Mouse (Mus musculus): ENCODE data around the gene Sdk2. TPM values are rescaled to one million over a fixed set of nuclear protein-coding genes. Genes with fewer than 3 reads are reported as not detected.

Gene Sdk2
- polyA plus RNA-seq (2016; fragmentation: Nextera tagmentation; extraction: Ambion mirVana) = 0.87 and 1.5 TPM in 2 replicates

DNA sequence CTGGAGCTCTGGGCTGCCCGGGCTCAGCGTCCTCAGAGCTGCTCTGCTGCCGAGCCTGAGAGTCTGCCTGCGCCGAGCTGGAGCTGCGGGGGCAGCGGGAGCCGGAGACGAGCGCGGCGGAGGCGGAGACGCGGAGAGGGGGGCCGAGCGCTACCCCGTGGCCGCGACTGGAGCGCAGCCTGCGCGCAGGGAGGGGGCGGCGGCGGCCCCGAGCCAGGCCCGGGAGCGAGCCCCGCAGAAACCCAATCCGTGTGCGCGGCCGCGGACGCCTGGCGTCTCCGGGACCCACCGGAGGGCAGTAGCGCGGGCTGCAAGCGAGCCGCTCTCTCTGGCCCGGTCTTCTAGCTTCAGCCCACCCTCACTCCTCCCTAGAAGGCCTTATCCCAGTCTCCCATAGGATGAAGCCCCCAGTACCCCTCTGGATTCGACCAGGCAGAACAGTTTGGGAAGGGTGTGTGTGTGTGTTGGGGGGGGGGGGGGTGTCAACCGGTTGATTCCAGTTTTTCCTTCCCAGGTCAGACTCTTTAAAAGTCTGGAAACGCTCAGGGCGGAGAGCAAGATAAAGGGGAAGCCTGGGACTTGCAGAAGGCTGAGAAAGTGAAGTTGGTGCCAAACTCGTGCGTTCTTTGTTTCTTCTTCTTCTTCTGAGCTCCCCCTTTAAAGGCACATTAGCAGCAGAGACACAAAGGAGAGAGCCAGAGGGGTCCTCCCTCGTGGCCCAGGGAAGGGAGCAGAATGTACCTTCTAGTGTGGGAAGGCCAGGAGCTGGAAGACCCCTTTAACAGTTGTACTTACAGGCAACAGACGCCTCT is at the start of gene Sdk2:
Gene Sdk2, minus strand, starts transcription at position 96 of the 812 bp plus-strand sequence.
- Histone ChIP-seq H3K9me3 (no peaks in the 10 kb centered on the region), H3K4me1 (peaks cover 68% of the 10 kb centered on the region), H3K27ac (peak within 1 kb of the TSS; percentile 87), H3K27me3 (ENCODE audit: poor library complexity, severe bottlenecking) (peaks cover 97% of the 10 kb centered on the region), H3K36me3 (replicated peaks) (no peaks in the 10 kb centered on the region), H3K4me3 (peak within 1 kb of the TSS; percentile 77)
- peak; percentile 63 for DNase-seq (ENCODE audit: extremely low spot score, low spot score)
- under 1% methylated on average over 50 of the region's 52 CpGs for WGBS

GRCm38 (mm10) chr11:114115077-114115476 is 48.2 kb upstream of the Sdk2 start:
- DNase-seq (ENCODE audit: extremely low spot score, low spot score) = no peak
- Histone ChIP-seq H3K4me1 (peaks cover 35% of the 10 kb centered on the region), H3K9me3 (no peaks in the 10 kb centered on the region), H3K4me3 (no peak overlapping the region), H3K27me3 (ENCODE audit: poor library complexity, severe bottlenecking) (peaks cover 21% of the 10 kb centered on the region), H3K36me3 (replicated peaks) (no peaks in the 10 kb centered on the region), H3K27ac (no peak overlapping the region)
- 84% methylated on average over 13 of the region's 13 CpGs for WGBS

GRCm38 (mm10) chr11:114114674-114115073 is 47.8 kb upstream of the Sdk2 start:
- Histone ChIP-seq H3K27ac (no peak overlapping the region), H3K4me3 (no peak overlapping the region), H3K9me3 (no peaks in the 10 kb centered on the region), H3K27me3 (ENCODE audit: poor library complexity, severe bottlenecking) (peaks cover 21% of the 10 kb centered on the region), H3K36me3 (replicated peaks) (no peaks in the 10 kb centered on the region), H3K4me1 (peaks cover 34% of the 10 kb centered on the region)
- no peak for DNase-seq (ENCODE audit: extremely low spot score, low spot score)
- 85% methylated on average over 12 of the region's 12 CpGs for WGBS

DNA sequence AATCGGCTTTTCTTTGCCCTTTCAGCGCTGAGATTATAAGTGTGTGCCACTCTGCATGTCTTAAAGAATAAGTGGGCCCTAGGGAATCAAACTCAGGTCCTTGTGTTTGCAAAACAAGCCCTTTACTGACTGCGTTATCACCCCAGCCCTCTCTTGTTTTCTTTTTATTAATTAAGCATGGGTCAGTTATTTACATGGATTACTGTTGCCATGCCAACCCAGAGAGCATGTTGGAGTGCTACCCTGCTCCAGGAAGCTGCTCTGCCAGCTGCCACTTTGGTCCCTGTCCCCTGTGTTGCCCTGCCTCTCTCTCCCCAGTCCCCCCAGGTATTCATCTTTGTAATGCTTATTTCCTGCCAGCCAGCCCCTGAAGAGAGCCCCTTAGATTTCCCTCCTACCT is 44.0 kb upstream of the Sdk2 start:
- 39% methylated on average over 3 of the region's 3 CpGs for WGBS
- Histone ChIP-seq H3K4me1 (peaks cover 18% of the 10 kb centered on the region), H3K9me3 (no peaks in the 10 kb centered on the region), H3K27ac (no peak overlapping the region), H3K36me3 (replicated peaks) (no peaks in the 10 kb centered on the region), H3K4me3 (no peak overlapping the region), H3K27me3 (ENCODE audit: poor library complexity, severe bottlenecking) (peaks cover 28% of the 10 kb centered on the region)
- DNase-seq (ENCODE audit: extremely low spot score, low spot score) = no peak

- no peak overlapping the region for H3K27ac ChIP-seq
- no peaks in the 10 kb centered on the region for H3K27me3 ChIP-seq (ENCODE audit: poor library complexity, severe bottlenecking)
- no peak for DNase-seq (ENCODE audit: extremely low spot score, low spot score)
- H3K4me1 ChIP-seq = 0 out of 2 replicates have a peak, but pooled peaks cover 5% of the 10 kb centered on the region
- H3K36me3 ChIP-seq (replicated peaks) = no peaks in the 10 kb centered on the region
- H3K4me3 ChIP-seq = no peak overlapping the region
- 80% methylated on average over 7 of the region's 7 CpGs for WGBS
- no peaks in the 10 kb centered on the region for H3K9me3 ChIP-seq
These were observed 26.8 kb upstream of the Sdk2 start for GRCm38 (mm10) chr11:114093636-114094035.

- Histone ChIP-seq H3K9me3 (no peaks in the 10 kb centered on the region), H3K4me1 (0 out of 2 replicates have a peak, but pooled peaks cover 5% of the 10 kb centered on the region), H3K27me3 (ENCODE audit: poor library complexity, severe bottlenecking) (no peaks in the 10 kb centered on the region), H3K36me3 (replicated peaks) (no peaks in the 10 kb centered on the region), H3K27ac (no peak overlapping the region), H3K4me3 (no peak overlapping the region)
- no peak for DNase-seq (ENCODE audit: extremely low spot score, low spot score)
- 74% methylated on average over 7 of the region's 7 CpGs for WGBS
These were observed 26.3 kb upstream of the Sdk2 start for GRCm38 (mm10) chr11:114093175-114093574.

GRCm38 (mm10) chr11:114080606-114081005 is 13.8 kb upstream of the Sdk2 start:
- no peak for DNase-seq (ENCODE audit: extremely low spot score, low spot score)
- Histone ChIP-seq H3K36me3 (replicated peaks) (no peaks in the 10 kb centered on the region), H3K4me1 (no peaks in the 10 kb centered on the region), H3K9me3 (peaks cover 11% of the 10 kb centered on the region; the same call in 1 of the 2 replicates), H3K27ac (no peak overlapping the region), H3K4me3 (no peak overlapping the region), H3K27me3 (ENCODE audit: poor library complexity, severe bottlenecking) (no peaks in the 10 kb centered on the region)
- 90% methylated on average over 9 of the region's 9 CpGs for WGBS

- peaks cover 24% of the 10 kb centered on the region for H3K4me1 ChIP-seq
- H3K36me3 ChIP-seq (replicated peaks) = no peaks in the 10 kb centered on the region
- WGBS = 83% methylated on average over 10 of the region's 10 CpGs
- H3K4me3 ChIP-seq = no peak overlapping the region
- no peak for DNase-seq (ENCODE audit: extremely low spot score, low spot score)
- peaks cover 13% of the 10 kb centered on the region; the same call in 1 of the 2 replicates for H3K9me3 ChIP-seq
- no peak overlapping the region for H3K27ac ChIP-seq
- peaks cover 54% of the 10 kb centered on the region for H3K27me3 ChIP-seq (ENCODE audit: poor library complexity, severe bottlenecking)
These were observed 5.8 kb upstream of the Sdk2 start for GRCm38 (mm10) chr11:114072644-114073043.

DNA sequence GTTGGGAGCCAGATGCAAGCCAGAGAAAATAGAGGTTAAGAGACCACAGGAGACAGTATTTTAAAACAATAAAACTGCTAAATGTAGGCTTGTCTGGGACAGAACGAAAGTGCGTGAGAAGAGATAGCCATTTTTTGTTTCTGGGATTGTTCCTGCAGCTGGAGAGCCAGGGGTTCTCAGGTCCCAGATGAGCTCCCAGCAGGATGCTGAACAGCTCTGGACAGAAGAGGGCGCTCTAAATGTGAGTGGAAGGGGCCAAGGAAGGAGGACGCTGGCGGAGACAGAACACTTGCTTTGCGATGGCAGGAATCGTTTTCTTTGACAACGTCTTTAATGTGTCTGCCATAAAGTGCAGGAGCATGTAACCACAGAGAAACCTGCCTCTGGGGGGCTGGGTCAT is 5.2 kb upstream of the Sdk2 start:
- DNase-seq (ENCODE audit: extremely low spot score, low spot score) = peak; percentile 45
- peaks cover 30% of the 10 kb centered on the region for H3K4me1 ChIP-seq
- H3K9me3 ChIP-seq = peaks cover 13% of the 10 kb centered on the region; the same call in 1 of the 2 replicates
- H3K27ac ChIP-seq = no peak overlapping the region
- peaks cover 61% of the 10 kb centered on the region for H3K27me3 ChIP-seq (ENCODE audit: poor library complexity, severe bottlenecking)
- 34% methylated on average over 8 of the region's 8 CpGs for WGBS
- no peaks in the 10 kb centered on the region for H3K36me3 ChIP-seq (replicated peaks)
- no peak overlapping the region for H3K4me3 ChIP-seq

DNA sequence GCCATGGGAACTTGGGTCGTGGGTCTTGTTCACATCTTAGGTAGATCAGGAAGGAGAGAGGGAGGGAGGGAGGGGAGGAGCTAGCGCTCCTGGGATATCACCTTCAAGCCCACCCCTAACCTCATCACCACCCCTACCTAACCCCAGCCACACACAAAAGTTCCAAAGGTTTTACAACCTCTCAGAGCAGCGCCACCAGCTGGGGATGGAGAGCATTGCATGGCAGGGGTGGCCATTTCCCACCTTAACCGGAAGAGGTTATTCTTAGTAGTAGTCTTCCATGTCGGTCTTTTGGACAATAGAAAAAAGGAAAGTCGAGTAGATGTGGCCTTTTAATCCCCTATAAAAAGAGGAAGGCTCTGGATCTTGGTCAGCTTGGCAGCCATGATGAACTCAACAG is 4.0 kb upstream of the Sdk2 start:
- Histone ChIP-seq H3K4me3 (no peak overlapping the region), H3K9me3 (peaks cover 5% of the 10 kb centered on the region; the same call in 1 of the 2 replicates), H3K27me3 (ENCODE audit: poor library complexity, severe bottlenecking) (peaks cover 72% of the 10 kb centered on the region), H3K27ac (no peak overlapping the region), H3K4me1 (peaks cover 41% of the 10 kb centered on the region), H3K36me3 (replicated peaks) (no peaks in the 10 kb centered on the region)
- 70% methylated on average over 6 of the region's 6 CpGs for WGBS
- no peak for DNase-seq (ENCODE audit: extremely low spot score, low spot score)

DNA sequence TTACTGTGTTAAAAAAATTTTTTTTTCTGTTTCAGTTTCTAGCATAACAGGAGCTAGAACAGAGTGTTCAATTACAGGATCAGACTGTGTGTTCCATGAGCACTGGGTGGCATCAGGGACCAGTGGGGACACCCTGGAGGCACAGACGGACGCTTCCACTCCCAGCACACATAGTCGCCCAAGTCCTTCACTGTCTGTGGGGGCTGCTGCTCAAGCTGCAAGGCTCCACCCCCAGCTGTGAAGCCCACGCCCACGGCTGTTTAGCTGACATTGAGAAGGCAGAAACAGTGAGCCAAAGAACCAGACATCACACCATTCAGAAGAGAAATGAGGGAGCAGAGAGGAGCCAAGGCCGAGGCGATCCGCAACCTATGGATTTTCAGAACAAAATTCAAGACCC is 3.3 kb upstream of the Sdk2 start:
- H3K27ac ChIP-seq = no peak overlapping the region
- H3K36me3 ChIP-seq (replicated peaks) = no peaks in the 10 kb centered on the region
- DNase-seq (ENCODE audit: extremely low spot score, low spot score) = no peak
- H3K4me3 ChIP-seq = no peak overlapping the region
- peaks cover 79% of the 10 kb centered on the region for H3K27me3 ChIP-seq (ENCODE audit: poor library complexity, severe bottlenecking)
- WGBS = 73% methylated on average over 8 of the region's 8 CpGs
- H3K4me1 ChIP-seq = peaks cover 49% of the 10 kb centered on the region
- H3K9me3 ChIP-seq = no peaks in the 10 kb centered on the region

- Histone ChIP-seq H3K27me3 (ENCODE audit: poor library complexity, severe bottlenecking) (peaks cover 95% of the 10 kb centered on the region), H3K36me3 (replicated peaks) (no peaks in the 10 kb centered on the region), H3K4me3 (no peak overlapping the region), H3K27ac (peak overlapping the region; percentile 36; the same call in 1 of the 2 replicates), H3K9me3 (no peaks in the 10 kb centered on the region), H3K4me1 (peaks cover 66% of the 10 kb centered on the region)
- DNase-seq (ENCODE audit: extremely low spot score, low spot score) = peak; percentile 72
- 2% methylated on average over 5 of the region's 5 CpGs for WGBS
These were observed 1.5 kb upstream of the Sdk2 start for GRCm38 (mm10) chr11:114068390-114068789.
